ENCODE assay signal across 21 mouse cellular contexts in the genomic region with DNA sequence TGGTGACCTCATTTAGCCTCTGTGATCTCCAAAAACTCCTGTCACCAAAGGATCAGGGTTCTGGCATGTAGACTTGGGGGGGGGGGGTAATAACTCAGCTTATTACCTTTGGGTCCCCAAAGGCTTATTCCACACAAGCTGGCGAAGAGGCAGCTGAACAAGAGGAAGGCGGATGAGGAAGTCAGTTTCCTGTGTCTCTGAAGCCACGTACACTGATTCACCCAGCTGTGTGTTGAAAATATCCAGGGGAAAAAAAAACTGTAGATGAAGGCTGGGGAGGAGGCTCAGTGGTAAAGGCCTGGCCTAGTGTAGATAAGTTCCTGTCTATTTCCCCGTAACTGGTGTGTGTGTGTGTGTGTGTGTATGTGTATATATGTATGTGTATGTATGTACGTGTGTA.
"Had no signal": no experiment of that assay in that cellular context is flagged by ENCODE, and none has a peak within 500 bp of the region (broad histone marks: within the 10 kb centered on the region; RNA-seq: fewer than 3 reads in every experiment).

No protein-coding gene starts in this region.

- H3K9me3 ChIP-seq: intestine, embryonic 15.5 days; kidney, embryonic 15.5 days; limb, embryonic 12.5 days; limb, embryonic 15.5 days; lung, embryonic 15.5 days; midbrain, embryonic 10.5 days; midbrain, embryonic 13.5 days; neural tube, embryonic 12.5 days; neural tube, embryonic 15.5 days; stomach, embryonic 15.5 days had no signal

- H3K27ac ChIP-seq: intestine, embryonic 15.5 days; kidney, embryonic 15.5 days; limb, embryonic 12.5 days; limb, embryonic 15.5 days; liver, embryonic 14.5 days; lung, embryonic 15.5 days; midbrain, embryonic 10.5 days; midbrain, embryonic 13.5 days; neural tube, embryonic 12.5 days; neural tube, embryonic 15.5 days; stomach, embryonic 15.5 days had no signal

- H3K4me2 ChIP-seq: intestine, embryonic 15.5 days; kidney, embryonic 15.5 days; limb, embryonic 12.5 days; limb, embryonic 15.5 days; lung, embryonic 15.5 days; midbrain, embryonic 13.5 days; neural tube, embryonic 12.5 days; neural tube, embryonic 15.5 days; stomach, embryonic 15.5 days had no signal

- H3K27me3 ChIP-seq: intestine, embryonic 15.5 days; kidney, embryonic 15.5 days; limb, embryonic 12.5 days; limb, embryonic 15.5 days; lung, embryonic 15.5 days; midbrain, embryonic 13.5 days; neural tube, embryonic 12.5 days; neural tube, embryonic 15.5 days; stomach, embryonic 15.5 days had no signal

- H3K4me3 ChIP-seq: intestine, embryonic 15.5 days; kidney, embryonic 15.5 days; limb, embryonic 12.5 days; limb, embryonic 15.5 days; lung, embryonic 15.5 days; megakaryocyte, embryonic 14.5 days; midbrain, embryonic 10.5 days; midbrain, embryonic 13.5 days; neural tube, embryonic 12.5 days; neural tube, embryonic 15.5 days; stomach, embryonic 15.5 days had no signal

- H3K4me1 ChIP-seq: intestine, embryonic 15.5 days; limb, embryonic 12.5 days; megakaryocyte, embryonic 14.5 days; midbrain, embryonic 10.5 days; midbrain, embryonic 13.5 days; neural tube, embryonic 12.5 days; neural tube, embryonic 15.5 days; stomach, embryonic 15.5 days had no signal

- H3K9ac ChIP-seq: intestine, embryonic 15.5 days; kidney, embryonic 15.5 days; limb, embryonic 12.5 days; limb, embryonic 15.5 days; liver, embryonic 14.5 days; lung, embryonic 15.5 days; midbrain, embryonic 13.5 days; neural tube, embryonic 12.5 days; neural tube, embryonic 15.5 days; stomach, embryonic 15.5 days had no signal

- DNase-seq: kidney, adult 11 months; kidney, adult 8-10 months; kidney, postnatal 10 days; kidney, postnatal 4 days; left cerebral cortex, postnatal 4 days; lung, adult 18-20 months; lung, postnatal 36 days; thymus, postnatal 4 days had no signal

- H3K36me3 ChIP-seq: intestine, embryonic 15.5 days; kidney, embryonic 15.5 days; limb, embryonic 12.5 days; limb, embryonic 15.5 days; lung, embryonic 15.5 days; midbrain, embryonic 10.5 days; midbrain, embryonic 13.5 days; neural tube, embryonic 12.5 days; neural tube, embryonic 15.5 days; stomach, embryonic 15.5 days had no signal

- ATAC-seq: intestine, embryonic 15.5 days; midbrain, embryonic 13.5 days; midbrain, embryonic 16.5 days had no signal
